Mouse (Mus musculus) forebrain, embryonic 15.5 days (tissue): ENCODE measurements around the gene Dnajb2. TPM values are rescaled to one million over a fixed set of nuclear protein-coding genes. Genes with fewer than 3 reads are reported as not detected.
A peak's percentile ranks its signal among the peaks of the same experiment; 100 is the strongest.
"Not testable (repeated sequence)": the region's sequence is repeated elsewhere in the genome, so short reads cannot be mapped to it uniquely, and the experiment has no call there.

Source experiments
- ATAC-seq: fragments of 200-750 bp; cut with Nextera tagmentation; replicated peaks from 2 replicates; pipeline ENCODE4 v1.8.0; 2017; ENCODE audit warnings: mild to moderate bottlenecking, moderate TSS enrichment, moderate library complexity
- H3K27ac ChIP-seq: fragments of 300-500 bp; sonication (generic); replicated peaks from 2 replicates; pipeline ENCODE4 v1.5.1; 2015; ENCODE audit warnings: mild to moderate bottlenecking, inconsistent platforms
- H3K27me3 ChIP-seq: fragments of 300-500 bp; sonication (generic); 2 replicates; pipeline ENCODE4 v1.6.1; 2015; ENCODE audit warnings: inconsistent platforms
- H3K36me3 ChIP-seq: fragments of 300-500 bp; sonication (generic); 2 replicates; pipeline ENCODE4 v1.6.1; 2015; ENCODE audit warnings: mild to moderate bottlenecking, inconsistent platforms
- H3K4me1 ChIP-seq: fragments of 300-500 bp; sonication (generic); 2 replicates; pipeline ENCODE4 v1.6.1; 2015; ENCODE audit warnings: inconsistent platforms
- H3K4me2 ChIP-seq: fragments of 300-500 bp; sonication (generic); replicated peaks from 2 replicates; pipeline ENCODE4 v1.6.1; 2015; ENCODE audit warnings: mild to moderate bottlenecking, inconsistent platforms
- H3K4me3 ChIP-seq: fragments of 300-500 bp; sonication (generic); 2 replicates; pipeline ENCODE4 v1.5.1; 2015; ENCODE audit warnings: mild to moderate bottlenecking, inconsistent platforms
- H3K9ac ChIP-seq: fragments of 300-500 bp; sonication (generic); replicated peaks from 2 replicates; pipeline ENCODE4 v1.6.1; 2015; ENCODE audit warnings: mild to moderate bottlenecking, inconsistent platforms
- H3K9me3 ChIP-seq: fragments of 300-500 bp; sonication (generic); 2 replicates; pipeline ENCODE4 v1.6.1; 2016; ENCODE audit warnings: inconsistent platforms
- WGBS: fragments of 180-500 bp; shearing (Covaris S2); methylation state at CpG from one replicate; pipeline ENCODE4 v1.1.7; 2015; ENCODE audit warnings: mixed read lengths; 5-methylcytosine and 5-hydroxymethylcytosine counted together
- polyA plus RNA-seq: library from polyadenylated mRNA; unstranded; fragments of >200 nt; fragmentation: Nextera tagmentation; extraction: Ambion mirVana; gene quantifications from 2 replicates; pipeline ENCODE4 v1.2.1, GENCODE M21; 2015

Gene Dnajb2
- polyA plus RNA-seq, 1 experiment from 2014 or later, result 54.0 TPM

- no peak overlapping the region for H3K27ac ChIP-seq
- H3K4me3 ChIP-seq, result no peak overlapping the region
- WGBS, result 78% methylated on average over 6 of the region's 6 CpGs
- H3K27me3 ChIP-seq, result peaks cover 35% of the 10 kb centered on the region
- H3K4me1 ChIP-seq, result peaks cover 17% of the 10 kb centered on the region
- H3K4me2 ChIP-seq, result no peak overlapping the region
- H3K9me3 ChIP-seq, result no peaks in the 10 kb centered on the region
- H3K36me3 ChIP-seq, result no peaks in the 10 kb centered on the region
- no peak for ATAC-seq
- no peak overlapping the region for H3K9ac ChIP-seq
Measured at GRCm38 (mm10) chr1:75222926-75223325, 13.3 kb upstream of the Dnajb2 start.

- H3K27me3 ChIP-seq, result peaks cover 30% of the 10 kb centered on the region
- peaks cover 11% of the 10 kb centered on the region for H3K4me1 ChIP-seq
- no peak overlapping the region for H3K27ac ChIP-seq
- H3K9ac ChIP-seq, result no peak overlapping the region
- no peak for ATAC-seq
- 70% methylated on average over 6 of the region's 6 CpGs for WGBS
- no peak overlapping the region for H3K4me3 ChIP-seq
- H3K36me3 ChIP-seq, result no peaks in the 10 kb centered on the region
- no peaks in the 10 kb centered on the region for H3K9me3 ChIP-seq
- H3K4me2 ChIP-seq, result no peak overlapping the region
Measured at GRCm38 (mm10) chr1:75223532-75223931, 12.7 kb upstream of the Dnajb2 start.

- Histone ChIP-seq H3K27ac (no peak overlapping the region), H3K9me3 (no peaks in the 10 kb centered on the region), H3K4me2 (no peak overlapping the region), H3K27me3 (peaks cover 15% of the 10 kb centered on the region), H3K4me1 (no peaks in the 10 kb centered on the region), H3K4me3 (no peak overlapping the region), H3K36me3 (no peaks in the 10 kb centered on the region), H3K9ac (no peak overlapping the region)
- no peak for ATAC-seq
- WGBS, result 50% methylated on average over 3 of the region's 3 CpGs
Measured at GRCm38 (mm10) chr1:75225473-75225872, 10.7 kb upstream of the Dnajb2 start.

- H3K4me2 ChIP-seq, result no peak overlapping the region
- H3K9me3 ChIP-seq, result no peaks in the 10 kb centered on the region
- no peak overlapping the region for H3K27ac ChIP-seq
- no peaks in the 10 kb centered on the region for H3K4me1 ChIP-seq
- no peak overlapping the region for H3K9ac ChIP-seq
- no peak overlapping the region for H3K4me3 ChIP-seq
- 73% methylated on average over 2 of the region's 2 CpGs for WGBS
- ATAC-seq, result no peak
- H3K36me3 ChIP-seq, result no peaks in the 10 kb centered on the region
- H3K27me3 ChIP-seq, result peaks cover 8% of the 10 kb centered on the region
Measured at GRCm38 (mm10) chr1:75226138-75226537, 10.1 kb upstream of the Dnajb2 start.

- H3K27me3 ChIP-seq, result 0 out of 2 replicates have a peak, but pooled peaks cover 5% of the 10 kb centered on the region
- no peaks in the 10 kb centered on the region for H3K36me3 ChIP-seq
- no peak overlapping the region for H3K9ac ChIP-seq
- H3K9me3 ChIP-seq, result no peaks in the 10 kb centered on the region
- no peak overlapping the region for H3K27ac ChIP-seq
- H3K4me1 ChIP-seq, result no peaks in the 10 kb centered on the region
- no peak for ATAC-seq
- 74% methylated on average over 1 of the region's 1 CpGs for WGBS
- no peak overlapping the region for H3K4me2 ChIP-seq
- H3K4me3 ChIP-seq, result no peak overlapping the region
Measured at GRCm38 (mm10) chr1:75227653-75228052, 8.6 kb upstream of the Dnajb2 start.

GRCm38 (mm10) chr1:75229158-75229557 is 7.0 kb upstream of the Dnajb2 start:
- WGBS, result 72% methylated on average over 4 of the region's 4 CpGs
- 0 out of 2 replicates have a peak, but pooled peaks cover 1% of the 10 kb centered on the region for H3K4me1 ChIP-seq
- H3K36me3 ChIP-seq, result no peaks in the 10 kb centered on the region
- H3K27me3 ChIP-seq, result 0 out of 2 replicates have a peak, but pooled peaks cover 5% of the 10 kb centered on the region
- no peak overlapping the region for H3K4me3 ChIP-seq
- H3K9me3 ChIP-seq, result no peaks in the 10 kb centered on the region
- H3K27ac ChIP-seq, result no peak overlapping the region
- H3K4me2 ChIP-seq, result no peak overlapping the region
- H3K9ac ChIP-seq, result no peak overlapping the region
- ATAC-seq, result no peak

- no peak for ATAC-seq
- 79% methylated on average over 7 of the region's 7 CpGs for WGBS
Measured at GRCm38 (mm10) chr1:75230335-75230994, 5.7 kb upstream of the Dnajb2 start.

GRCm38 (mm10) chr1:75231224-75231623 is 5.0 kb upstream of the Dnajb2 start:
- no peak for ATAC-seq
- H3K27me3 ChIP-seq, result 0 out of 2 replicates have a peak, but pooled peaks cover 5% of the 10 kb centered on the region
- peaks cover 17% of the 10 kb centered on the region for H3K4me1 ChIP-seq
- 82% methylated on average over 4 of the region's 4 CpGs for WGBS
- no peaks in the 10 kb centered on the region for H3K36me3 ChIP-seq
- H3K4me3 ChIP-seq, result no peak overlapping the region
- H3K27ac ChIP-seq, result no peak overlapping the region
- H3K4me2 ChIP-seq, result no peak overlapping the region
- no peaks in the 10 kb centered on the region for H3K9me3 ChIP-seq
- no peak overlapping the region for H3K9ac ChIP-seq

More at GRCm38 (mm10) chr1:75230335-75230994, 5.7 kb upstream of the Dnajb2 start:
- Histone ChIP-seq H3K9ac (no peak overlapping the region), H3K9me3 (no peaks in the 10 kb centered on the region), H3K4me2 (no peak overlapping the region), H3K4me3 (no peak overlapping the region), H3K27me3 (0 out of 2 replicates have a peak, but pooled peaks cover 5% of the 10 kb centered on the region), H3K36me3 (no peaks in the 10 kb centered on the region), H3K27ac (no peak overlapping the region), H3K4me1 (peaks cover 10% of the 10 kb centered on the region)

- Histone ChIP-seq H3K9me3 (no peaks in the 10 kb centered on the region), H3K9ac (no peak within 1 kb of the TSS), H3K36me3 (no peaks in the 10 kb centered on the region), H3K27me3 (0 out of 2 replicates have a peak, but pooled peaks cover 5% of the 10 kb centered on the region), H3K4me1 (peaks cover 17% of the 10 kb centered on the region), H3K27ac (no peak within 1 kb of the TSS), H3K4me2 (no peak within 1 kb of the TSS), H3K4me3 (no peak within 1 kb of the TSS)
- WGBS, result 76% methylated on average over 5 of the region's 5 CpGs
- ATAC-seq, result no peak
Measured at GRCm38 (mm10) chr1:75231664-75232152, 4.5 kb upstream of the Dnajb2 start, which contains the start of gene A630095N17Rik. Gene A630095N17Rik, minus strand, starts transcription at chr1:75232102.

GRCm38 (mm10) chr1:75232489-75232888 is 3.7 kb upstream of the Dnajb2 start:
- H3K9ac ChIP-seq, H3K4me2 ChIP-seq, H3K4me3 ChIP-seq, H3K36me3 ChIP-seq, H3K9me3 ChIP-seq, H3K27me3 ChIP-seq, ATAC-seq, H3K27ac ChIP-seq: not testable (repeated sequence)
- H3K4me1 ChIP-seq, result peaks cover 24% of the 10 kb centered on the region
- WGBS, result 72% methylated on average over 4 of the region's 4 CpGs

GRCm38 (mm10) chr1:75234606-75235005 is 1.6 kb upstream of the Dnajb2 start:
- H3K27ac ChIP-seq, result 0 out of 2 replicates have a peak overlapping the region, but pooled peaks have one; percentile 4
- H3K27me3 ChIP-seq, result 0 out of 2 replicates have a peak, but pooled peaks cover 5% of the 10 kb centered on the region
- H3K4me3 ChIP-seq, result no peak overlapping the region
- peak; percentile 67 for ATAC-seq
- H3K36me3 ChIP-seq, result no peaks in the 10 kb centered on the region
- H3K9ac ChIP-seq, result no peak overlapping the region
- H3K4me2 ChIP-seq, result no peak overlapping the region
- H3K9me3 ChIP-seq, result no peaks in the 10 kb centered on the region
- 0% methylated on average over 8 of the region's 8 CpGs for WGBS
- H3K4me1 ChIP-seq, result peaks cover 25% of the 10 kb centered on the region

- no peaks in the 10 kb centered on the region for H3K9me3 ChIP-seq
- no peak overlapping the region for H3K4me3 ChIP-seq
- peaks cover 20% of the 10 kb centered on the region for H3K4me1 ChIP-seq
- no peak overlapping the region for H3K9ac ChIP-seq
- H3K4me2 ChIP-seq, result no peak overlapping the region
- H3K27me3 ChIP-seq, result no peaks in the 10 kb centered on the region
- no peak overlapping the region for H3K27ac ChIP-seq
- H3K36me3 ChIP-seq, result peaks cover 17% of the 10 kb centered on the region; the same call in 1 of the 2 replicates
- ATAC-seq, result no peak
- 81% methylated on average over 10 of the region's 10 CpGs for WGBS
Measured at GRCm38 (mm10) chr1:75239591-75239990, 3.4 kb downstream of the Dnajb2 start.
